Mouse (Mus musculus) midbrain, embryonic 11.5 days (tissue): Measurements from ENCODE around the gene Nfe2l1. TPM values are rescaled to one million over a fixed set of nuclear protein-coding genes. Genes with fewer than 3 reads are reported as not detected.

Source experiments
- ATAC-seq: fragments of 200-750 bp; cut with Nextera tagmentation; 2 replicates; pipeline ENCODE4 v1.8.0; 2017; ENCODE audit warnings: moderate TSS enrichment, moderate library complexity; ENCODE audit not compliant: low FRiP score
- DNase-seq: peaks from one replicate; pipeline ENCODE4 v3.0.0; 2015; ENCODE audit warnings: low spot score; ENCODE audit errors: missing footprints
- H3K27ac ChIP-seq: fragments of 300-500 bp; sonication (generic); 2 replicates; pipeline ENCODE4 v1.5.1; 2014; ENCODE audit warnings: low read depth, low read length
- H3K27me3 ChIP-seq: fragments of 300-500 bp; sonication (generic); 2 replicates; pipeline ENCODE4 v1.6.1; 2014; ENCODE audit warnings: mild to moderate bottlenecking, low read length, moderate library complexity, mixed read lengths; ENCODE audit not compliant: control insufficient read depth, insufficient read depth
- H3K36me3 ChIP-seq: fragments of 300-500 bp; sonication (generic); 2 replicates; pipeline ENCODE4 v1.6.1; 2014; ENCODE audit warnings: mild to moderate bottlenecking, low read length, moderate library complexity, mixed read lengths; ENCODE audit not compliant: control insufficient read depth, insufficient read depth
- H3K4me1 ChIP-seq: fragments of 300-500 bp; sonication (generic); 2 replicates; pipeline ENCODE4 v1.6.1; 2014; ENCODE audit warnings: low read length; ENCODE audit not compliant: control insufficient read depth, insufficient read depth
- H3K4me2 ChIP-seq: fragments of 300-500 bp; sonication (generic); 2 replicates; pipeline ENCODE4 v1.6.1; 2014; ENCODE audit warnings: mild to moderate bottlenecking, moderate library complexity
- H3K4me3 ChIP-seq: fragments of 300-500 bp; sonication (generic); 2 replicates; pipeline ENCODE4 v1.5.1; 2014; ENCODE audit warnings: low read depth, low read length
- H3K9ac ChIP-seq: fragments of 300-500 bp; sonication (generic); 2 replicates; pipeline ENCODE4 v1.6.1; 2014; ENCODE audit warnings: low read length
- H3K9me3 ChIP-seq: fragments of 300-500 bp; sonication (generic); 2 replicates; pipeline ENCODE4 v1.6.1; 2016; ENCODE audit warnings: low read length; ENCODE audit not compliant: control insufficient read depth
- WGBS: fragments of 180-500 bp; shearing (Covaris S2); extraction: QIAGEN DNeasy Blood & Tissue Kit; methylation state at CpG from one replicate; pipeline ENCODE4 v1.1.7; 2014; 5-methylcytosine and 5-hydroxymethylcytosine counted together
- microRNA counts: library from miRNA; unstranded; fragments of <30 nt; microRNA quantifications from one replicate; lab custom pipeline; 2015
- microRNA-seq: library from miRNA; unstranded; fragments of <30 nt; microRNA quantifications from one replicate; pipeline ENCODE4, GENCODE M21; 2017
- polyA plus RNA-seq: library from polyadenylated mRNA; unstranded; fragments of >200 nt; fragmentation: Nextera tagmentation; extraction: Ambion mirVana; gene quantifications from 2 replicates; pipeline ENCODE4 v1.2.1, GENCODE M21; 2014

Nfe2l1 gene
- polyA plus RNA-seq, 1 experiment from 2014 or later = 35.2 TPM

GRCm38 (mm10) chr11:96772413-96772812 is 57.4 kb downstream of the Nfe2l1 start:
- Histone ChIP-seq H3K27me3 (no peaks in the 10 kb centered on the region), H3K9me3 (no peaks in the 10 kb centered on the region), H3K36me3 (peaks cover 7% of the 10 kb centered on the region; the same call in 1 of the 2 replicates), H3K4me1 (peaks cover 19% of the 10 kb centered on the region), H3K4me3 (no peak overlapping the region), H3K9ac (no peak overlapping the region), H3K4me2 (no peak overlapping the region), H3K27ac (no peak overlapping the region)
- DNase-seq (no peak), ATAC-seq (no peak)
- WGBS = 92% methylated on average over 9 of the region's 9 CpGs

GRCm38 (mm10) chr11:96771274-96771975 is 58.3 kb downstream of the Nfe2l1 start:
- H3K9ac ChIP-seq = no peak overlapping the region
- DNase-seq (no peak), ATAC-seq (no peak)
- H3K27ac ChIP-seq = no peak overlapping the region
- no peak overlapping the region for H3K4me2 ChIP-seq
- WGBS = 95% methylated on average over 9 of the region's 9 CpGs
- H3K36me3 ChIP-seq = peaks cover 7% of the 10 kb centered on the region; the same call in 1 of the 2 replicates
- H3K4me1 ChIP-seq = peaks cover 22% of the 10 kb centered on the region
- no peak overlapping the region for H3K4me3 ChIP-seq
- no peaks in the 10 kb centered on the region for H3K9me3 ChIP-seq
- no peaks in the 10 kb centered on the region for H3K27me3 ChIP-seq

GRCm38 (mm10) chr11:96768240-96768639 is 61.5 kb downstream of the Nfe2l1 start:
- Histone ChIP-seq H3K27me3 (no peaks in the 10 kb centered on the region), H3K27ac (peak overlapping the region; percentile 78), H3K9me3 (no peaks in the 10 kb centered on the region), H3K4me1 (peaks cover 28% of the 10 kb centered on the region), H3K4me2 (no peak overlapping the region), H3K4me3 (no peak overlapping the region), H3K9ac (no peak overlapping the region), H3K36me3 (peaks cover 7% of the 10 kb centered on the region; the same call in 1 of the 2 replicates)
- no peak for DNase-seq
- no peak for ATAC-seq
- 65% methylated on average over 9 of the region's 9 CpGs for WGBS

MicroRNAs within 50 kb of the gene (microRNA counts, 519-probe panel; counts per million panel counts)
- microRNA mmu-miR-152 (lab: Ali Mortazavi, UCI) = 5,629 counts per million, percentile 75 among the panel's probes with 10 or more counts

Small RNA genes within 50 kb of the gene (microRNA-seq; reads per million reads assigned to microRNA genes)
- 156 reads per million, percentile 59 among the genes with 10 or more reads in this experiment for gene Mir152

Other genes with a start within 250 kb of the Nfe2l1 start
- 15.3 and 18.8 TPM in 2 replicates for gene Snx11, start 52.4 kb downstream of the Nfe2l1 start, polyA plus RNA-seq
- 167 and 169 TPM in 2 replicates for gene Cbx1, start 40.8 kb downstream of the Nfe2l1 start, polyA plus RNA-seq
- 47.5 and 51.1 TPM in 2 replicates for gene Copz2, start 19.9 kb upstream of the Nfe2l1 start, polyA plus RNA-seq
- 91.4 and 92.8 TPM in 2 replicates for gene Cdk5rap3, start 86.5 kb upstream of the Nfe2l1 start, polyA plus RNA-seq
- gene Prr15l, start 98.1 kb upstream of the Nfe2l1 start, polyA plus RNA-seq = 0.12 and 0.19 TPM in 2 replicates
- gene Pnpo, start 114.0 kb upstream of the Nfe2l1 start, polyA plus RNA-seq = 23.1 and 24.4 TPM in 2 replicates
- 22.2 and 26.3 TPM in 2 replicates for gene Sp2, start 153.0 kb upstream of the Nfe2l1 start, polyA plus RNA-seq
- not detected in 2 replicates for gene Sp6, start 183.4 kb upstream of the Nfe2l1 start, polyA plus RNA-seq
- gene Scrn2, start 200.0 kb upstream of the Nfe2l1 start, polyA plus RNA-seq = 21.3 and 22.1 TPM in 2 replicates
- gene Lrrc46, start 211.4 kb upstream of the Nfe2l1 start, polyA plus RNA-seq = 2.7 TPM in 2 replicates
- gene Mrpl10, start 211.6 kb upstream of the Nfe2l1 start, polyA plus RNA-seq = 71.0 and 72.2 TPM in 2 replicates
- gene Osbpl7, start 220.7 kb upstream of the Nfe2l1 start, polyA plus RNA-seq = 4.2 and 4.8 TPM in 2 replicates